Mouse (Mus musculus): ENCODE results near the gene Efs.

Gene Efs

GRCm38 (mm10) chr14:54874165-54874564, 51.8 kb downstream of the Efs start:
- DNase-seq (ENCODE audit: low spot score), result no peak

- no peak for DNase-seq (ENCODE audit: low spot score)
Measured at GRCm38 (mm10) chr14:54870861-54871260, 55.1 kb downstream of the Efs start, which contains the start of gene Homez. Homez (minus strand) TSS chr14:54870961.

GRCm38 (mm10) chr14:54868026-54868425, 57.9 kb downstream of the Efs start:
- no peak for DNase-seq (ENCODE audit: low spot score)

- DNase-seq (ENCODE audit: low spot score), result no peak
Measured at GRCm38 (mm10) chr14:54866936-54867335, 59.0 kb downstream of the Efs start.
